Mouse (Mus musculus): ENCODE data around the gene Cdc42se2. TPM values are rescaled to one million over a fixed set of nuclear protein-coding genes. Genes with fewer than 3 reads are reported as not detected.

Cdc42se2 gene
- polyA plus RNA-seq, 1 experiment from 2014 or later, result 15.4 TPM

- Histone ChIP-seq H3K27ac (ENCODE audit: low read depth) (no peak overlapping the region), H3K9me3 (ENCODE audit: low read length) (no peaks in the 10 kb centered on the region), H3K4me3 (ENCODE audit: low read depth, low read length) (no peak overlapping the region), H3K36me3 (replicated peaks; ENCODE audit: insufficient read depth, low read length) (peaks cover 48% of the 10 kb centered on the region), H3K4me2 (ENCODE audit: low read depth, low read length) (no peak overlapping the region), H3K4me1 (ENCODE audit: insufficient read depth) (no peaks in the 10 kb centered on the region), H3K27me3 (ENCODE audit: insufficient read depth, low read length) (no peaks in the 10 kb centered on the region), H3K9ac (replicated peaks) (no peak overlapping the region)
- TF ChIP-seq CTCF (IDR thresholded peaks at IDR 0.05; ENCODE audit: low read depth) (no peak), EP300 (IDR thresholded peaks at IDR 0.05; ENCODE audit: low read depth) (no peak)
- DNase-seq (peak; percentile 26), ATAC-seq (no peak; the same call in 1 of the 2 replicates)
- 66% methylated on average over 4 of the region's 4 CpGs for WGBS (ENCODE audit: insufficient replicate concordance)
Observed at GRCm38 (mm10) chr11:54691179-54691578, 96.3 kb downstream of the Cdc42se2 start.

- Histone ChIP-seq H3K27me3 (ENCODE audit: insufficient read depth, low read length) (no peaks in the 10 kb centered on the region), H3K4me1 (ENCODE audit: insufficient read depth) (no peaks in the 10 kb centered on the region), H3K4me3 (ENCODE audit: low read depth, low read length) (no peak overlapping the region), H3K9ac (replicated peaks) (no peak overlapping the region), H3K4me2 (ENCODE audit: low read depth, low read length) (no peak overlapping the region), H3K27ac (ENCODE audit: low read depth) (no peak overlapping the region), H3K9me3 (ENCODE audit: low read length) (no peaks in the 10 kb centered on the region), H3K36me3 (replicated peaks; ENCODE audit: insufficient read depth, low read length) (peaks cover 43% of the 10 kb centered on the region)
- TF ChIP-seq CTCF (IDR thresholded peaks at IDR 0.05; ENCODE audit: low read depth) (no peak), EP300 (IDR thresholded peaks at IDR 0.05; ENCODE audit: low read depth) (no peak)
- ATAC-seq (no peak), DNase-seq (no peak)
- 82% methylated on average over 4 of the region's 4 CpGs for WGBS (ENCODE audit: insufficient replicate concordance)
Observed at GRCm38 (mm10) chr11:54690171-54690570, 97.3 kb downstream of the Cdc42se2 start.

GRCm38 (mm10) chr11:54684831-54685230 is 102.6 kb downstream of the Cdc42se2 start:
- no peak overlapping the region for H3K27ac ChIP-seq (ENCODE audit: low read depth)
- no peak overlapping the region for H3K9ac ChIP-seq (replicated peaks)
- no peaks in the 10 kb centered on the region for H3K4me1 ChIP-seq (ENCODE audit: insufficient read depth)
- WGBS (ENCODE audit: insufficient replicate concordance), result 84% methylated on average over 2 of the region's 2 CpGs
- H3K27me3 ChIP-seq (ENCODE audit: insufficient read depth, low read length), result no peaks in the 10 kb centered on the region
- no peak overlapping the region for H3K4me3 ChIP-seq (ENCODE audit: low read depth, low read length)
- no peak for DNase-seq
- no peaks in the 10 kb centered on the region for H3K9me3 ChIP-seq (ENCODE audit: low read length)
- H3K36me3 ChIP-seq (replicated peaks; ENCODE audit: insufficient read depth, low read length), result peaks cover 47% of the 10 kb centered on the region
- H3K4me2 ChIP-seq (ENCODE audit: low read depth, low read length), result no peak overlapping the region
- ATAC-seq, result no peak
- TF ChIP-seq CTCF (IDR thresholded peaks at IDR 0.05; ENCODE audit: low read depth) (no peak), EP300 (IDR thresholded peaks at IDR 0.05; ENCODE audit: low read depth) (no peak)

- no peak for TF ChIP-seq CTCF (IDR thresholded peaks at IDR 0.05; ENCODE audit: low read depth)
- no peak for TF ChIP-seq EP300 (IDR thresholded peaks at IDR 0.05; ENCODE audit: low read depth)
- Histone ChIP-seq H3K4me3 (ENCODE audit: low read depth, low read length) (no peak overlapping the region), H3K4me1 (ENCODE audit: insufficient read depth) (0 out of 2 replicates have a peak, but pooled peaks cover 2% of the 10 kb centered on the region), H3K27ac (ENCODE audit: low read depth) (no peak overlapping the region), H3K4me2 (ENCODE audit: low read depth, low read length) (no peak overlapping the region), H3K36me3 (replicated peaks; ENCODE audit: insufficient read depth, low read length) (peaks cover 31% of the 10 kb centered on the region), H3K9me3 (ENCODE audit: low read length) (no peaks in the 10 kb centered on the region), H3K9ac (replicated peaks) (no peak overlapping the region), H3K27me3 (ENCODE audit: insufficient read depth, low read length) (no peaks in the 10 kb centered on the region)
- DNase-seq (no peak), ATAC-seq (no peak)
- WGBS (ENCODE audit: insufficient replicate concordance), result 81% methylated on average over 2 of the region's 2 CpGs
Observed at GRCm38 (mm10) chr11:54679141-54679540, 108.3 kb downstream of the Cdc42se2 start.

GRCm38 (mm10) chr11:54675792-54676489 is 111.5 kb downstream of the Cdc42se2 start:
- TF ChIP-seq EP300 (IDR thresholded peaks at IDR 0.05; ENCODE audit: low read depth) (no peak), CTCF (IDR thresholded peaks at IDR 0.05; ENCODE audit: low read depth) (no peak)
- DNase-seq (no peak), ATAC-seq (no peak)
- Histone ChIP-seq H3K27ac (ENCODE audit: low read depth) (no peak overlapping the region), H3K4me1 (ENCODE audit: insufficient read depth) (0 out of 2 replicates have a peak, but pooled peaks cover 2% of the 10 kb centered on the region), H3K9me3 (ENCODE audit: low read length) (no peaks in the 10 kb centered on the region), H3K4me2 (ENCODE audit: low read depth, low read length) (no peak overlapping the region), H3K4me3 (ENCODE audit: low read depth, low read length) (no peak overlapping the region), H3K9ac (replicated peaks) (no peak overlapping the region), H3K36me3 (replicated peaks; ENCODE audit: insufficient read depth, low read length) (peaks cover 20% of the 10 kb centered on the region), H3K27me3 (ENCODE audit: insufficient read depth, low read length) (no peaks in the 10 kb centered on the region)
- 92% methylated on average over 2 of the region's 2 CpGs for WGBS (ENCODE audit: insufficient replicate concordance)

- Histone ChIP-seq H3K9me3 (ENCODE audit: low read length) (no peaks in the 10 kb centered on the region), H3K27ac (ENCODE audit: low read depth) (no peak overlapping the region), H3K27me3 (ENCODE audit: insufficient read depth, low read length) (no peaks in the 10 kb centered on the region), H3K4me3 (ENCODE audit: low read depth, low read length) (no peak overlapping the region), H3K9ac (replicated peaks) (no peak overlapping the region), H3K4me2 (ENCODE audit: low read depth, low read length) (no peak overlapping the region), H3K36me3 (replicated peaks; ENCODE audit: insufficient read depth, low read length) (peaks cover 8% of the 10 kb centered on the region), H3K4me1 (ENCODE audit: insufficient read depth) (0 out of 2 replicates have a peak, but pooled peaks cover 2% of the 10 kb centered on the region)
- WGBS (ENCODE audit: insufficient replicate concordance), result 82% methylated on average over 8 of the region's 8 CpGs
- DNase-seq (no peak), ATAC-seq (peak; percentile 67)
- TF ChIP-seq EP300 (IDR thresholded peaks at IDR 0.05; ENCODE audit: low read depth) (no peak), CTCF (IDR thresholded peaks at IDR 0.05; ENCODE audit: low read depth) (no peak)
Observed at GRCm38 (mm10) chr11:54673575-54674298, 113.7 kb downstream of the Cdc42se2 start.

Other genes with a start within 250 kb of the Cdc42se2 start
- 2.9 and 5.0 TPM in 2 replicates for gene Lyrm7, start 73.2 kb upstream of the Cdc42se2 start, polyA plus RNA-seq (2015; fragmentation: Nextera tagmentation; extraction: Ambion mirVana)
- gene Hint1, start 78.7 kb upstream of the Cdc42se2 start, polyA plus RNA-seq (2015; fragmentation: Nextera tagmentation; extraction: Ambion mirVana), result 791 and 898 TPM in 2 replicates
- 29.7 and 30.4 TPM in 2 replicates for gene Gpx3, start 114.8 kb upstream of the Cdc42se2 start, polyA plus RNA-seq (2015; fragmentation: Nextera tagmentation; extraction: Ambion mirVana)
- gene Tnip1, start 175.2 kb upstream of the Cdc42se2 start, polyA plus RNA-seq (2015; fragmentation: Nextera tagmentation; extraction: Ambion mirVana), result 5.2 and 5.3 TPM in 2 replicates
- gene Anxa6, start 245.8 kb upstream of the Cdc42se2 start, polyA plus RNA-seq (2015; fragmentation: Nextera tagmentation; extraction: Ambion mirVana), result 47.5 and 47.7 TPM in 2 replicates

Measured in liver, postnatal 0 days (tissue).